In genomic region chr1:92648673-92649072, GRCm38 (mm10) we compare ENCODE assay signal across 8 mouse cellular contexts. TPM values are rescaled to one million over a fixed set of nuclear protein-coding genes. Genes with fewer than 3 reads are reported as not detected.
DNase-seq lines count a peak whose midpoint lies in the region; ATAC-seq lines count a peak whose summit lies in the region.

Otos (minus strand) TSS chr1:92648841.

- DNase-seq in NIH3T3 (ENCODE audit: low read depth), result peak; percentile 95
- peak; percentile 64 for DNase-seq in cerebellum, adult 11 months
- peak; percentile 77 for DNase-seq in hindbrain, embryonic 14.5 days (ENCODE audit: low spot score)
- DNase-seq in left cerebral cortex, adult 11 months (ENCODE audit: low spot score), result peak; percentile 63
- peak; percentile 76 to 78 for DNase-seq in lung, postnatal 4 days
- peak; percentile 76 to 78 for DNase-seq in right cerebral cortex, adult 2 months (ENCODE audit: low spot score in 2 of 2)

- no peak within 1 kb of the TSS for H3K4me2 ChIP-seq in forebrain, embryonic 16.5 days (ENCODE audit: low read length)
- no peak within 1 kb of the TSS for H3K4me2 ChIP-seq in hindbrain, embryonic 14.5 days (replicated peaks)

- no peaks in the 10 kb centered on the region for H3K9me3 ChIP-seq in forebrain, embryonic 16.5 days (ENCODE audit: control insufficient read depth, low read length)
- no peaks in the 10 kb centered on the region for H3K9me3 ChIP-seq in hindbrain, embryonic 14.5 days (ENCODE audit: control insufficient read depth, low read length)

- ATAC-seq in forebrain, embryonic 16.5 days, result peak; percentile 52
- peak; percentile 67; the same call in 1 of the 2 replicates for ATAC-seq in hindbrain, embryonic 14.5 days (ENCODE audit: low FRiP score)
- ATAC-seq in erythroblast, adult 5-6 weeks (replicated peaks; ENCODE audit: low FRiP score, poor library complexity, severe bottlenecking), result no peak

- WGBS in forebrain, embryonic 16.5 days, result 24% methylated on average over 8 of the region's 8 CpGs
- WGBS in hindbrain, embryonic 14.5 days, result 28% methylated on average over 8 of the region's 8 CpGs

- no peak within 1 kb of the TSS for H3K4me3 ChIP-seq in forebrain, embryonic 16.5 days (replicated peaks; ENCODE audit: low read length)
- H3K4me3 ChIP-seq in hindbrain, embryonic 14.5 days (replicated peaks; ENCODE audit: low read length), result no peak within 1 kb of the TSS

- no peaks in the 10 kb centered on the region for H3K36me3 ChIP-seq in forebrain, embryonic 16.5 days (ENCODE audit: control insufficient read depth, insufficient read depth)
- no peaks in the 10 kb centered on the region for H3K36me3 ChIP-seq in hindbrain, embryonic 14.5 days (replicated peaks; ENCODE audit: control insufficient read depth, insufficient read depth)

- no peaks in the 10 kb centered on the region for H3K27me3 ChIP-seq in forebrain, embryonic 16.5 days (replicated peaks; ENCODE audit: control insufficient read depth, insufficient read depth, low read length)
- no peaks in the 10 kb centered on the region for H3K27me3 ChIP-seq in hindbrain, embryonic 14.5 days (ENCODE audit: control insufficient read depth, insufficient read depth, low read length)

- peak within 1 kb of the TSS; percentile 26; the same call in 1 of the 2 replicates for H3K9ac ChIP-seq in forebrain, embryonic 16.5 days (replicated peaks; ENCODE audit: low read depth, low read length)
- no peak within 1 kb of the TSS for H3K9ac ChIP-seq in hindbrain, embryonic 14.5 days

- H3K4me1 ChIP-seq in forebrain, embryonic 16.5 days (replicated peaks; ENCODE audit: control insufficient read depth, insufficient read depth, low read length), result 0 out of 2 replicates have a peak, but pooled peaks cover 2% of the 10 kb centered on the region
- no peaks in the 10 kb centered on the region for H3K4me1 ChIP-seq in hindbrain, embryonic 14.5 days (replicated peaks; ENCODE audit: control insufficient read depth, insufficient read depth, low read length)

- no peak within 1 kb of the TSS for H3K27ac ChIP-seq in forebrain, embryonic 16.5 days (ENCODE audit: low read length)
- no peak within 1 kb of the TSS for H3K27ac ChIP-seq in hindbrain, embryonic 14.5 days

RNA-seq across cellular contexts. Expression of gene Otos, which starts in this region (rescaled TPM):
- 0.07 and 0.33 TPM in 2 replicates for polyA plus RNA-seq in forebrain, embryonic 16.5 days (2015; fragmentation: Nextera tagmentation; extraction: Ambion mirVana)
- 0.31 TPM in 1 of 2 replicates, not detected in the other for polyA plus RNA-seq in hindbrain, embryonic 14.5 days (2014; fragmentation: Nextera tagmentation; extraction: Ambion mirVana)
- total RNA-seq in erythroblast, adult 5-6 weeks (2015; ENCODE audit: low replicate concordance), result not detected in 2 replicates
- 0.70 and 1.1 TPM in 2 replicates for total RNA-seq in erythroblast, adult 5-6 weeks (2017; ENCODE audit: low replicate concordance)

Comparison
In these comparisons a context has a peak if more than half of its experiments do, and no peak if none do; other contexts are left out.
1. Peak in ATAC-seq and H3K9ac ChIP-seq in forebrain, embryonic 16.5 days; RNA of the gene not detected or under 1 TPM.
2. Peak in DNase-seq and ATAC-seq in hindbrain, embryonic 14.5 days; RNA of the gene not detected or under 1 TPM.